Mouse (Mus musculus) intestine, embryonic 16.5 days (tissue): ENCODE results near the gene Cemip. TPM values are rescaled to one million over a fixed set of nuclear protein-coding genes. Genes with fewer than 3 reads are reported as not detected.

Source experiments
- ATAC-seq: fragments of 200-750 bp; cut with Nextera tagmentation; 2 replicates; pipeline ENCODE4 v1.8.0; 2017; ENCODE audit warnings: moderate TSS enrichment, moderate library complexity
- H3K27ac ChIP-seq: fragments of 300-500 bp; sonication (generic); 2 replicates; pipeline ENCODE4 v1.5.1; 2014; ENCODE audit warnings: mild to moderate bottlenecking, low read length
- H3K27me3 ChIP-seq: fragments of 300-500 bp; sonication (generic); replicated peaks from 2 replicates; pipeline ENCODE4 v1.6.1; 2014; ENCODE audit warnings: low read length, control low read depth, mixed read lengths; ENCODE audit not compliant: control insufficient read depth, insufficient read depth
- H3K36me3 ChIP-seq: fragments of 300-500 bp; sonication (generic); 2 replicates; pipeline ENCODE4 v1.6.1; 2014; ENCODE audit warnings: low read length, control low read depth; ENCODE audit not compliant: control insufficient read depth, insufficient read depth
- H3K4me1 ChIP-seq: fragments of 300-500 bp; sonication (generic); 2 replicates; pipeline ENCODE4 v1.6.1; 2014; ENCODE audit warnings: low read length, control low read depth, mixed read lengths; ENCODE audit not compliant: control insufficient read depth, insufficient read depth
- H3K4me2 ChIP-seq: fragments of 300-500 bp; sonication (generic); 2 replicates; pipeline ENCODE4 v1.6.1; 2014; ENCODE audit warnings: low read depth, low read length, control low read depth
- H3K4me3 ChIP-seq: fragments of 300-500 bp; sonication (generic); 2 replicates; pipeline ENCODE4 v1.5.1; 2014; ENCODE audit warnings: mild to moderate bottlenecking, low read length
- H3K9ac ChIP-seq: fragments of 300-500 bp; sonication (generic); 2 replicates; pipeline ENCODE4 v1.6.1; 2014; ENCODE audit warnings: low read depth, low read length
- H3K9me3 ChIP-seq: fragments of 300-500 bp; sonication (generic); 2 replicates; pipeline ENCODE4 v1.6.1; 2016; ENCODE audit warnings: low read length, control low read depth; ENCODE audit not compliant: control insufficient read depth
- WGBS: fragments of 180-500 bp; shearing (Covaris S2); extraction: QIAGEN DNeasy Blood & Tissue Kit; methylation state at CpG from one replicate; pipeline ENCODE4 v1.1.7; 2014; 5-methylcytosine and 5-hydroxymethylcytosine counted together
- polyA plus RNA-seq: library from polyadenylated mRNA; unstranded; fragments of >200 nt; fragmentation: Nextera tagmentation; extraction: Ambion mirVana; gene quantifications from 2 replicates; pipeline ENCODE4 v1.2.1, GENCODE M21; 2015

Cemip gene
- polyA plus RNA-seq, 1 experiment from 2014 or later = 0.40 TPM

DNA sequence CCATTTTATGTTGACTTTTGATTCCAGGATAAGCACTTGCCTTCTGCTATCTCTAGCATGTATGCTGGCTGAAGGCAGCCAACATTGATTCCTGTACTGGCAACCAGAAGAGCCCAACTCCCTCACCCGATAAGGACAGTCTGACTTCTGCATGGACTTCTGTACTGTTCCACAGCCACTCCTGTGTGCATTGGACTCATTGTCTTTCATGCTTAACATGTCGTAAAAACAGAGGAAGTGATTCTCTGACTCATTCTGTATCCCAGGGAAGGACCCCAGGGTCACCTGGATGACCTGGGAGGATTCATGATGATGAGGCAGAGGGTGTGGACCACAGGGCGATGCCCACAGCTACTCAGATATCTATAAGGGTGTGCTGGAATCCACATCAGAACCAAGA is 63.8 kb downstream of the Cemip start:
- WGBS = 46% methylated on average over 3 of the region's 3 CpGs
- Histone ChIP-seq H3K9ac (no peak overlapping the region), H3K4me2 (no peak overlapping the region), H3K36me3 (no peaks in the 10 kb centered on the region), H3K27ac (peak overlapping the region; percentile 40), H3K4me1 (peaks cover 15% of the 10 kb centered on the region), H3K9me3 (no peaks in the 10 kb centered on the region), H3K4me3 (no peak overlapping the region), H3K27me3 (no peaks in the 10 kb centered on the region)
- ATAC-seq = peak; percentile 80

- H3K36me3 ChIP-seq = no peaks in the 10 kb centered on the region
- no peak overlapping the region for H3K9ac ChIP-seq
- no peak overlapping the region for H3K4me3 ChIP-seq
- peaks cover 15% of the 10 kb centered on the region for H3K4me1 ChIP-seq
- H3K4me2 ChIP-seq = no peak overlapping the region
- H3K27ac ChIP-seq = peak overlapping the region; percentile 68; the same call in 1 of the 2 replicates
- H3K9me3 ChIP-seq = no peaks in the 10 kb centered on the region
- H3K27me3 ChIP-seq = no peaks in the 10 kb centered on the region
- peak; percentile 54 for ATAC-seq
These were observed 66.9 kb downstream of the Cemip start for GRCm38 (mm10) chr7:84019381-84019780.

DNA sequence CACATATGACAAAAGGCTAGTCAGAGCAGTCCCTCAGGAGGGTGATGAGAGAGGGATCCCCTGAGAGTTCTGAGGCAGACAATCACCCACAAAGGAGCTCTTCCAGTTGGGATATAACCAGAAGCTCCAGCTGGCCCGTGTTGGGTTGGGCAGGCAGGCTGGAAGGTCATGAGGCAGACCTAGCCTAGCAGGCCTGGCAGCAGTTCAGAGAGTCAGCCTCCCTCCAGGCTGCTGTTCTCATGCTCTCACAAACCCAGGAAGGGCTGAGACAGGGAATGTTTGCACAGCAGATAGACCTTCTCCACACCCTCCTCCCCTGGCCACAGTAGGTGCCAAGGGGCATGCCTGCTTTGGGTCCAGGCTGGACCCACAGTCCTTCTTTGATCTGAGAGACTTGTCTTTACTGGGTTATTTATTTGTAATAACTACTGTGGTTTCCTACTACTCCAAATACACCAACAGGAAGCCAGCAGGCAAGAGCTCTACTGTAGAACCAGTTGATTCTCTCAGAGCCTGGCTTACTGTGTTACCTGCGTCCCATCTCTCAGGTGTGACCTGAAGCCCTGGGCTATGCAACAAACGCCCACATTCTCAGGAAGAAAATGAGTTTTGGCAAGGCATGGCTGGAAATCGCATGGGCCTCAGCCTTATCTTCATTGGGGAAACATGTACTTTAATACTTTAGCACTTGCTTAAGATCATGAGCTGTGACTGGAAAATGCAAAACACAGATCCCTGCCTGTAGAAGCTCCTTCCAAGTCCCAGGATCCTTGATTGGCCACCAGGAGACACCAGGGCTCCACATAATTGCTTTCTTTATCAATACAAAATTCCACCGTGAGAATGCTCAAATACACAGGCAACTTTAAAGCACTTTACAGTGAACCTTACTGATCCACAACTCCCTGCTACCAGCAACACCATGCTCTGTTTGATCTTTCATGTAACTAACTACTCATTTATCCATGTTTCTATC is 67.7 kb downstream of the Cemip start:
- Histone ChIP-seq H3K36me3 (no peaks in the 10 kb centered on the region), H3K4me2 (no peak overlapping the region), H3K9ac (no peak overlapping the region), H3K27ac (peak overlapping the region; percentile 68), H3K4me3 (no peak overlapping the region), H3K4me1 (peaks cover 15% of the 10 kb centered on the region), H3K9me3 (no peaks in the 10 kb centered on the region), H3K27me3 (no peaks in the 10 kb centered on the region)
- peak; percentile 68 for ATAC-seq
- 52% methylated on average over 5 of the region's 5 CpGs for WGBS

- WGBS = 74% methylated on average over 1 of the region's 1 CpGs
- H3K9ac ChIP-seq = no peak overlapping the region
- no peak overlapping the region for H3K4me2 ChIP-seq
- no peak for ATAC-seq
- no peaks in the 10 kb centered on the region for H3K9me3 ChIP-seq
- peaks cover 15% of the 10 kb centered on the region for H3K4me1 ChIP-seq
- no peak overlapping the region for H3K27ac ChIP-seq
- H3K4me3 ChIP-seq = no peak overlapping the region
- H3K36me3 ChIP-seq = no peaks in the 10 kb centered on the region
- H3K27me3 ChIP-seq = no peaks in the 10 kb centered on the region
These were observed 71.3 kb downstream of the Cemip start for GRCm38 (mm10) chr7:84015050-84015449.

- Histone ChIP-seq H3K36me3 (no peaks in the 10 kb centered on the region), H3K27ac (no peak overlapping the region), H3K9ac (no peak overlapping the region), H3K9me3 (no peaks in the 10 kb centered on the region), H3K4me1 (peaks cover 11% of the 10 kb centered on the region), H3K4me3 (no peak overlapping the region), H3K4me2 (no peak overlapping the region), H3K27me3 (no peaks in the 10 kb centered on the region)
- 77% methylated on average over 4 of the region's 4 CpGs for WGBS
- no peak for ATAC-seq
These were observed 72.6 kb downstream of the Cemip start for GRCm38 (mm10) chr7:84013656-84014055.

GRCm38 (mm10) chr7:84004357-84004756 is 81.9 kb downstream of the Cemip start:
- Histone ChIP-seq H3K27ac (no peak overlapping the region), H3K9ac (no peak overlapping the region), H3K4me3 (no peak overlapping the region), H3K36me3 (no peaks in the 10 kb centered on the region), H3K9me3 (no peaks in the 10 kb centered on the region), H3K4me1 (no peaks in the 10 kb centered on the region), H3K27me3 (no peaks in the 10 kb centered on the region), H3K4me2 (no peak overlapping the region)
- ATAC-seq = no peak
- WGBS = 78% methylated on average over 6 of the region's 6 CpGs

DNA sequence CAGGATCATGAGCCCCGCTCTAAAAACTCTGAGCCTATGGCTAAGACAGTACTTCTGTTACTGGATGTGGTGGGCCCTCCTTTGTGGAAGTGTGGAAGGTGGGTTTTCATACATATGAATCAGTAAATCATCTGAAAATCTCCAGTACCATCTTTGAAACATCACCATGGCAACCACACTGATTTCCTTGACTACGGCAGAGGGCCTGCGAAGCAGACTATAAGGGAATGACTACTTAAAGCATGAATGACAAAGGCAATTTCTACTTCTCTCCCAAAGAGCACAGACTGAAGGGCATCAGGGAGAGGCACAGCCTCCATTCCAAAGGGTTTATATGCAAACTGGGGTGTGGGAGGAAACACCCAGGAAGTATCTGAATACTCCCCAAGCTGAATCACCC is 84.8 kb downstream of the Cemip start:
- no peak overlapping the region for H3K4me2 ChIP-seq
- no peaks in the 10 kb centered on the region for H3K4me1 ChIP-seq
- WGBS = 90% methylated on average over 3 of the region's 3 CpGs
- H3K9ac ChIP-seq = no peak overlapping the region
- no peaks in the 10 kb centered on the region for H3K9me3 ChIP-seq
- ATAC-seq = no peak
- H3K36me3 ChIP-seq = no peaks in the 10 kb centered on the region
- H3K27me3 ChIP-seq = no peaks in the 10 kb centered on the region
- no peak overlapping the region for H3K4me3 ChIP-seq
- H3K27ac ChIP-seq = no peak overlapping the region

DNA sequence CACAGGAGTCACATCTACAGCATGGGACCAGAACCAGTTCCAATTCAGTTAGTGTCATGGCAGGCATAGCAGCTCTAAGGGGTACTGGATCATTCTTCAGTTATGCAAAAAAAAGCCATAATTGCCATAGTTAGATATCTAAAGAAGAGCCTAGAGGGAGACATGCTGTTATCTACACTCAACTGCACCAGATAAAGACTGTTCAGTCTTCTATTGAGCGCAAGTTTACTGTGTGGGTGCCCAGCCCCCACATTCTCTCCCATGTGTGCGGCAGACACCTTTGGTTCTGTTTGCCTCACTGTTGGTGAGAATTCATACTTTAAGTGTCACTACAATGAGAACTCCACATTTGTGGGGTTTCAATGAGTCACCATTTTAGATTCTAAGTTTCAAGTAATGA is 85.6 kb downstream of the Cemip start:
- Histone ChIP-seq H3K4me2 (no peak overlapping the region), H3K27me3 (no peaks in the 10 kb centered on the region), H3K4me3 (no peak overlapping the region), H3K9ac (no peak overlapping the region), H3K27ac (no peak overlapping the region), H3K4me1 (no peaks in the 10 kb centered on the region), H3K9me3 (no peaks in the 10 kb centered on the region), H3K36me3 (no peaks in the 10 kb centered on the region)
- no peak for ATAC-seq
- WGBS = 91% methylated on average over 2 of the region's 2 CpGs

DNA sequence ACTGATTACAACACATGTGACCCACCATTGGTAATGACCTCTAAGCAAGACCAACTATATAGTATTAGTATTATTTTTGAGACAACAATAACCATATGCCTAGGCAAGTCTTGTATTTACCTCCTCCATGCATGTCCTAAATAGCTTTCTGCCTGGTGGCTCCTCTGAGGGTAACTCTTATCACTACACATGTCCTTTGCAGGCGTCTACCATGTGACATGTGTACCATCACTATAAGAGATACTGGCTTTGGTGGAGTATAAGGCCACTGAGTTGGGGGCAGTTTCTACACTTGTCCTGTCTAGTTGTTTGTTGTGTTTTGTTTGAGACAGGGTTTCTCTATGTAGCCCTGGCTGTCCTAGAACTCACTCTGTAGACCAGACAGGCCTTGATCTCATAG is 86.7 kb downstream of the Cemip start:
- whole genome bisulfite sequencing = 78% methylated on average over 1 of the region's 1 CpGs
- no peaks in the 10 kb centered on the region for H3K27me3 ChIP-seq
- ATAC-seq = no peak

More for the DNA sequence above, 86.7 kb downstream of the Cemip start:
- no peaks in the 10 kb centered on the region for H3K4me1 ChIP-seq
- H3K9me3 ChIP-seq = no peaks in the 10 kb centered on the region
- no peak overlapping the region for H3K27ac ChIP-seq
- H3K9ac ChIP-seq = no peak overlapping the region
- H3K4me2 ChIP-seq = no peak overlapping the region
- no peaks in the 10 kb centered on the region for H3K36me3 ChIP-seq
- H3K4me3 ChIP-seq = no peak overlapping the region
